Mouse (Mus musculus) hindbrain, embryonic 15.5 days (tissue): ENCODE results near the gene Bicral. TPM values are rescaled to one million over a fixed set of nuclear protein-coding genes. Genes with fewer than 3 reads are reported as not detected.

Source experiments
- ATAC-seq: fragments of 200-750 bp; cut with Nextera tagmentation; 2 replicates; pipeline ENCODE4 v1.8.0; 2017; ENCODE audit warnings: low read depth, moderate number of reproducible peaks, moderate TSS enrichment; ENCODE audit not compliant: low FRiP score
- H3K27ac ChIP-seq: fragments of 300-500 bp; sonication (generic); replicated peaks from 2 replicates; pipeline ENCODE4 v1.5.1; 2015; ENCODE audit warnings: mild to moderate bottlenecking, inconsistent platforms
- H3K27me3 ChIP-seq: fragments of 300-500 bp; sonication (generic); 2 replicates; pipeline ENCODE4 v1.6.1; 2015; ENCODE audit warnings: control low read depth, inconsistent platforms
- H3K36me3 ChIP-seq: fragments of 300-500 bp; sonication (generic); 2 replicates; pipeline ENCODE4 v1.6.1; 2015; ENCODE audit warnings: control low read depth, inconsistent platforms
- H3K4me1 ChIP-seq: fragments of 300-500 bp; sonication (generic); replicated peaks from 2 replicates; pipeline ENCODE4 v1.6.1; 2015; ENCODE audit warnings: control low read depth, inconsistent platforms
- H3K4me2 ChIP-seq: fragments of 300-500 bp; sonication (generic); 2 replicates; pipeline ENCODE4 v1.6.1; 2015; ENCODE audit warnings: moderate library complexity, mild to moderate bottlenecking, inconsistent platforms
- H3K4me3 ChIP-seq: fragments of 300-500 bp; sonication (generic); 2 replicates; pipeline ENCODE4 v1.5.1; 2015; ENCODE audit warnings: mild to moderate bottlenecking, inconsistent platforms
- H3K9ac ChIP-seq: fragments of 300-500 bp; sonication (generic); 2 replicates; pipeline ENCODE4 v1.6.1; 2015; ENCODE audit warnings: inconsistent platforms
- H3K9me3 ChIP-seq: fragments of 300-500 bp; sonication (generic); 2 replicates; pipeline ENCODE4 v1.6.1; 2016; ENCODE audit warnings: control low read depth, inconsistent platforms
- WGBS: fragments of 180-500 bp; shearing (Covaris S2); methylation state at CpG from one replicate; pipeline ENCODE4 v1.1.7; 2015; 5-methylcytosine and 5-hydroxymethylcytosine counted together
- polyA plus RNA-seq: library from polyadenylated mRNA; unstranded; fragments of >200 nt; fragmentation: Nextera tagmentation; extraction: Ambion mirVana; gene quantifications from 2 replicates; pipeline ENCODE4 v1.2.1, GENCODE M21; 2015

Gene Bicral
- 7.7 and 10.3 TPM in 2 replicates for polyA plus RNA-seq

DNA sequence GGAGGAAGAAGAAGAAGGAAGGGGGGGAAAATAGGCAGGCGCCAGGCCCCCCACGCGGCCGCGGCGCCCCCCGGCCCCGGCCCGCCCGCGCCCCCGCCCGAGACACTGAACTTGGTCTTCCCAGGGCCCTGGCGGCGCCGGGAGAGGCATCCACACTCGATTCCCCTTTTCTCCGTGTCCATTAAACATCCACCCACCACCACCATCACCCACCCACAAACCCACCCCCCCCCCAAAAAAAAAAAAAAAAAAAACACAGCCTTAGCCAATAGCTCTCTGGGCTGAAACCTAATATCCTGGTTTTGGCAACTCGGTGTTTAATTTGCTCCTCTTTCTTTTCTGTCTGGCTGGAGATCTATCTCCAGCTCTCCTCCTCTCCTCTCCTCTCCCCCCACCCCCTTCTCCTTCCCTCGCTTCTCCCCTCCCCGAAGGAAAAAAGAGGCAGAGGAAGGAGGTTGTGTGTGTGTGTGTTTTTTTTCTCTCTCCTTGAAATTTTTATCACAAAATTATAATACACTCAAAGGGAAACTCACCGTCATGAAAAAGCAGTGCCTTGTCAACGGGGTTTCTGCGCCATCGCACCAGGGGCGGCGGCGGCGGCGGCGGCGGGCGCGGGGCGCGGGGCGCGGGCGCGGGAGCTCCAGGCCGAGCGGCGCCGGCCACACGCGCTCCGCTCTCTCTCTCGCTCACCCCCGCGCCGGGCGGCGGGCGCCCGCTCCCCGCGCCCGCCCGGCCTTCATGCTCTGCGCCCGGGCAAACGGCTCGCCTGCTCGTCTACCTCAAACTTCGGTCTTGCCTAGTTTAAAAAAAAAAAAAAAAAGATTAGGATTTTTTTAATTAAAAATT is at the start of gene Bicral:
TSS of gene Bicral (minus strand) at position 580 of the 846 bp plus-strand sequence.
- peaks cover 34% of the 10 kb centered on the region for H3K4me1 ChIP-seq
- under 1% methylated on average over 35 of the region's 65 CpGs for WGBS
- peak within 1 kb of the TSS; percentile 95 for H3K4me3 ChIP-seq
- peak within 1 kb of the TSS; percentile 74 for H3K4me2 ChIP-seq
- H3K27ac ChIP-seq: peak within 1 kb of the TSS; percentile 100
- ATAC-seq: peak; percentile 69
- peak within 1 kb of the TSS; percentile 100 for H3K9ac ChIP-seq
- H3K9me3 ChIP-seq: no peaks in the 10 kb centered on the region
- H3K36me3 ChIP-seq: no peaks in the 10 kb centered on the region
- no peaks in the 10 kb centered on the region for H3K27me3 ChIP-seq

GRCm38 (mm10) chr17:46903876-46904490 is 45.7 kb upstream of the Bicral start:
- Histone ChIP-seq H3K4me1 (no peaks in the 10 kb centered on the region), H3K9me3 (no peaks in the 10 kb centered on the region), H3K27ac (no peak overlapping the region), H3K9ac (no peak overlapping the region), H3K36me3 (no peaks in the 10 kb centered on the region), H3K4me3 (no peak overlapping the region), H3K27me3 (no peaks in the 10 kb centered on the region), H3K4me2 (no peak overlapping the region)
- WGBS: 24% methylated on average over 19 of the region's 19 CpGs
- peak; percentile 79; the same call in 1 of the 2 replicates for ATAC-seq

GRCm38 (mm10) chr17:46900941-46901340 is 42.7 kb upstream of the Bicral start:
- Histone ChIP-seq H3K4me3 (no peak overlapping the region), H3K27ac (no peak overlapping the region), H3K9me3 (no peaks in the 10 kb centered on the region), H3K4me1 (no peaks in the 10 kb centered on the region), H3K27me3 (no peaks in the 10 kb centered on the region), H3K36me3 (no peaks in the 10 kb centered on the region), H3K9ac (no peak overlapping the region), H3K4me2 (no peak overlapping the region)
- 50% methylated on average over 2 of the region's 2 CpGs for WGBS
- ATAC-seq: no peak

- Histone ChIP-seq H3K9ac (no peak overlapping the region), H3K27ac (no peak overlapping the region), H3K36me3 (no peaks in the 10 kb centered on the region), H3K27me3 (no peaks in the 10 kb centered on the region), H3K4me2 (no peak overlapping the region), H3K4me1 (peaks cover 15% of the 10 kb centered on the region), H3K4me3 (no peak overlapping the region), H3K9me3 (no peaks in the 10 kb centered on the region)
- ATAC-seq: no peak
- WGBS: 51% methylated on average over 13 of the region's 13 CpGs
Observed at GRCm38 (mm10) chr17:46897221-46897950, 39.1 kb upstream of the Bicral start.

GRCm38 (mm10) chr17:46895426-46895825 is 37.1 kb upstream of the Bicral start:
- no peaks in the 10 kb centered on the region for H3K36me3 ChIP-seq
- no peak for ATAC-seq
- H3K4me3 ChIP-seq: no peak overlapping the region
- peaks cover 27% of the 10 kb centered on the region for H3K4me1 ChIP-seq
- no peaks in the 10 kb centered on the region for H3K9me3 ChIP-seq
- 93% methylated on average over 9 of the region's 9 CpGs for WGBS
- H3K9ac ChIP-seq: no peak overlapping the region
- H3K4me2 ChIP-seq: no peak overlapping the region
- no peaks in the 10 kb centered on the region for H3K27me3 ChIP-seq
- H3K27ac ChIP-seq: no peak overlapping the region

GRCm38 (mm10) chr17:46890843-46891594 is 32.7 kb upstream of the Bicral start:
- WGBS: 3% methylated on average over 58 of the region's 64 CpGs
- Histone ChIP-seq H3K4me1 (peaks cover 41% of the 10 kb centered on the region), H3K4me3 (peak overlapping the region; percentile 89), H3K4me2 (peak overlapping the region; percentile 90), H3K9me3 (no peaks in the 10 kb centered on the region), H3K27ac (peak overlapping the region; percentile 90), H3K27me3 (no peaks in the 10 kb centered on the region), H3K36me3 (no peaks in the 10 kb centered on the region), H3K9ac (peak overlapping the region; percentile 89)
- peak; percentile 16 for ATAC-seq

GRCm38 (mm10) chr17:46890116-46890815 is 32.0 kb upstream of the Bicral start, which contains the start of gene Tbcc:
Gene Tbcc, plus strand, starts transcription at chr17:46890684.
- peak within 1 kb of the TSS; percentile 98 for H3K27ac ChIP-seq
- peak; percentile 94 for ATAC-seq
- peak within 1 kb of the TSS; percentile 89 for H3K4me3 ChIP-seq
- H3K9ac ChIP-seq: peak within 1 kb of the TSS; percentile 89
- peaks cover 41% of the 10 kb centered on the region for H3K4me1 ChIP-seq
- H3K27me3 ChIP-seq: no peaks in the 10 kb centered on the region
- peak within 1 kb of the TSS; percentile 90 for H3K4me2 ChIP-seq
- H3K9me3 ChIP-seq: no peaks in the 10 kb centered on the region
- H3K36me3 ChIP-seq: no peaks in the 10 kb centered on the region
- WGBS: under 1% methylated on average over 40 of the region's 40 CpGs

DNA sequence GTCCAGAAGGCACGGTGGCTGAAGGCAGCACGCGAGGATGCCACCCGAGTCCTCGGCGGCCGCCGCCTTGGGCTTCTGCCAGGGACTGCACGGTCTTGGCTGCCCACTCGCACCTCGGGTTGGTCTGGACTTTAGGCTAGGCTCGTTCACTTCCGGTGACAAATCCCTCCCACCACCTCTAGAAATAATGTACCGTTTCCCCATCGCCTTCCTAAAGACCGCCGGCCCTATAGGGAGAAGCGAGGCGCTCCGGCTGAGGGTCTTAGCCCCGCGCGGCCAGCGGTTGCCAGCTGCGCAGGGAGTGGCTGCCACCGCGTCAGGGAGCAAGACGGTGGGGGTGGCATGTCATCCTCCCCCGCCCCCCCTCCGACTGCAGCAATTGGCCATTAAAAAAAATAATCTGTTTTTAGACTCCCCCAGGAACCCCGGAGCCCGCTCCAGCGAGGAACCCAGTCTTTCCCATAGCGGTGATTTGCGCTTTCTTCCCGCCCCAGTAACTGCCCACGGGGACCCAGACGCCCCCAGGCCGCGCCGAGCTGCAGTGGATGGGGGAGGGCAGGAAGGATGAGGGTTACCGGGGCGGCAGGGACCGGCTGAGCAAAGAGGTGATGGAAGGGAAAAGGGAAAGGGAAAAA is 31.3 kb upstream of the Bicral start:
- no peaks in the 10 kb centered on the region for H3K36me3 ChIP-seq
- peak overlapping the region; percentile 75 for H3K9ac ChIP-seq
- H3K27me3 ChIP-seq: no peaks in the 10 kb centered on the region
- peak; percentile 66 for ATAC-seq
- peak overlapping the region; percentile 89 for H3K4me3 ChIP-seq
- WGBS: under 1% methylated on average over 44 of the region's 44 CpGs
- peak overlapping the region; percentile 98 for H3K27ac ChIP-seq
- H3K9me3 ChIP-seq: no peaks in the 10 kb centered on the region
- H3K4me2 ChIP-seq: peak overlapping the region; percentile 90
- H3K4me1 ChIP-seq: peaks cover 41% of the 10 kb centered on the region

DNA sequence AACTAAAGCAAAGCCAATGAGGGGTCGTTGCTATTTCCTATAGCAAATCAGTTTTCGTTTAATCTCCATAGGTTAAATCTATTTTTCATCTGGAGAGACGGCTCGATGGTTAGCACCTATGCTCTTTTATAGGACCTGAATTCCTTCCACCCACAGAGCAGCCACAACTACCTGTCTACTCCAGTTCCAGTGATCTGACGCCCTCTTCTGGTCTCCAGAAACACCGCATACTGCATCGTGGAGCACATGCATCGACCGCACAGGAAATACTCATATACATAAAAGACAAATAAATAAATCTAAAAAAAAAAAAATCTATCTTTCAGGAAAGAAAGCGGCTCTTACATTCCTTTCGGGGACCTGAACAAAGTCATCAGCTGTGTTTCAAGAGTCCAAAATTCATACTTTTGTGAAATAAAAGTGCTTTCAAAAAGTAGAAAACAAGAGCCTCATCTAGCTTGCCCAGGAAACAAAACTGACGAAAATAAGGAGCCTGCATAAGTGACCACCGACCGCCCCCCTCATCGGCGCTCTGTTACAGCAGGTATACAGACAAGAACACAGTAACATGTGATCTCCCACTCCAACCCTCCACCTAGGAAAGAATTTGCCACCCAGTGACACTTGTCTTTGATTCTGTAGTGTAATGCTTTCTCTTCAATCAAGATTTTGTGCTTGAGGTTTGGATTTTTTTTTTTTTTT is 30.4 kb upstream of the Bicral start:
- Histone ChIP-seq H3K9me3 (no peaks in the 10 kb centered on the region), H3K4me1 (peaks cover 37% of the 10 kb centered on the region), H3K27ac (peak overlapping the region; percentile 98), H3K27me3 (no peaks in the 10 kb centered on the region), H3K4me3 (peak overlapping the region; percentile 89), H3K4me2 (peak overlapping the region; percentile 90), H3K9ac (peak overlapping the region; percentile 75), H3K36me3 (no peaks in the 10 kb centered on the region)
- WGBS: 34% methylated on average over 16 of the region's 16 CpGs
- ATAC-seq: no peak

DNA sequence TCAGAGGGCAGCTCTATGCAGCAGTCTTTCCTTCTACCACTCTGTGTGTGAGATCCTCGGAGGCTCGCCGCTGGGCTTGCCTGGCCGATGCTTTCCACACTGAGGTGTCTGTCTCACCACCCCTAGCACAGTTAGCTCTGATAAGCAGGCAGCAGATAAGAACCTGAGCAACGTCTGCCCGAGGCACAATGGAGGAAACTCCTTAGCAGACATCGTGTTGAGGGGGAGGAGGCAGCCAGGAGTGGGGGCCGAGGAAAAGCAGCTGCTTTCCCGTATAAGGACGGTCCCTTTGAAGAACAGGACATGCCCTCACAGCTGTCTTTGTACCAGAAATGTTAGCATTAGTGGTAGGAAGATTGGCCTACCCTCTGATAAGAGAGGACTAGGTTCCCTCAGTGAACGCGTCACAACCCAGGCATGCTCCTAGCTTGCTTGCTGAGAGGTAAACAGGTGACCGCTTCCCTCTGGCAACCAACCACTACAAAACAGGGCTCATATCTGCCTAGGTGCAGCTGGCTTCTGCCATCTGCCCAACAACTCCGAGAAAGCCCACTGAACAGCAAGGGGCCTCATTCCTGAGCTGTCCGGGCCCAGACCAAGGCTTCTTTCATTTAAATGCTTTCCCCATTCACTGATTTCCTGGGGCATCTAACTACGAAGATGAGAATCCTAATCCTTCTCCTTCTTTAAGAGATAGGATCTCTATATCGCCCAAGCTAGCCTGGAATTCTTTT is 27.8 kb upstream of the Bicral start:
- no peak for ATAC-seq
- Histone ChIP-seq H3K9me3 (no peaks in the 10 kb centered on the region), H3K27me3 (no peaks in the 10 kb centered on the region), H3K27ac (0 out of 2 replicates have a peak overlapping the region, but pooled peaks have one; percentile 23), H3K9ac (no peak overlapping the region), H3K4me2 (no peak overlapping the region), H3K4me3 (no peak overlapping the region), H3K4me1 (peaks cover 14% of the 10 kb centered on the region), H3K36me3 (no peaks in the 10 kb centered on the region)
- 57% methylated on average over 17 of the region's 17 CpGs for WGBS
